Mouse (Mus musculus) left cerebral cortex, postnatal 10 days (tissue): Measurements from ENCODE around the gene Zfp819. TPM values are rescaled to one million over a fixed set of nuclear protein-coding genes. Genes with fewer than 3 reads are reported as not detected.

Source experiments
- DNase-seq, 2 experiments: peaks; one replicate each; pipeline ENCODE4 v3.0.0; 2021 to 2022; ENCODE audit warnings: low spot score in 2 of 2, mixed read lengths in 1 of 2; ENCODE audit errors: extremely low spot score in 1 of 2
- intact Hi-C: fragments of 180-260 bp; cut with DNase I; formaldehyde crosslinking; loops from one replicate; pipeline ENCODE4 v1.15.1; 2025
- total RNA-seq, 2 experiments: library from RNA; stranded (reverse); gene quantifications; 2 replicates each; pipeline ENCODE4 v1.2.3; 2021

Zfp819 gene
- total RNA-seq = not detected

- intact Hi-C loops = no loop called here
- DNase-seq = peak; percentile 76 to 83
Observed at GRCm38 (mm10) chr7:43606896-43607742, at the start of gene Zfp819. Gene Zfp819 (plus strand): TSS chr7:43607169.

- peak; percentile 89 to 92 for DNase-seq
- intact Hi-C loops = no loop called here
Observed at GRCm38 (mm10) chr7:43562006-43562633, 44.8 kb upstream of the Zfp819 start, which contains the start of gene Zfp658. Gene Zfp658 (plus strand): TSS chr7:43562256.

DNA sequence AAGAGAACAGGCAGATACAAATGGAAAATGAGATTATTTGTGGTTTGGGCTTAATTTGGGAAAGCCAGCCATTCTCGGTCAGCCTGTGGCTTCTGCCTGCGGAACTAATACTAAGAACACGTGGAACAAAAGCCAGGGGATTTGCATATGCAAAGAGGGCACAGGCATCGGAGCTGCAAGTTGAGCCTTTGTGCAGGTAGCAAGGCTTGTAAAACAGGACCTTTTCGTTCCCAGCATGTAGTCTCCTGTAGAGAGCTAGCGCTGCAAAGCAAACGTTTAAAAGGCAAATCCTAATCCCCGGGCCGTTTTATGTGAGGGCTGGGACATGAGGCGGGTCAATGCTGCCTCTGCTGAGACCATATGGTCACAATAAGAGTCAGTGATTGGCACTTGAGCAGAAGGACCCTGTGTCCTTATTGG is 44.3 kb upstream of the Zfp819 start:
- intact Hi-C loops = no loop called here
- no peak for DNase-seq

- intact Hi-C loops = no loop called here
- DNase-seq = no peak
Observed at GRCm38 (mm10) chr7:43563300-43563699, 43.7 kb upstream of the Zfp819 start.

GRCm38 (mm10) chr7:43571216-43571615 is 35.8 kb upstream of the Zfp819 start:
- no peak for DNase-seq
- intact Hi-C loops = no loop called here

DNA sequence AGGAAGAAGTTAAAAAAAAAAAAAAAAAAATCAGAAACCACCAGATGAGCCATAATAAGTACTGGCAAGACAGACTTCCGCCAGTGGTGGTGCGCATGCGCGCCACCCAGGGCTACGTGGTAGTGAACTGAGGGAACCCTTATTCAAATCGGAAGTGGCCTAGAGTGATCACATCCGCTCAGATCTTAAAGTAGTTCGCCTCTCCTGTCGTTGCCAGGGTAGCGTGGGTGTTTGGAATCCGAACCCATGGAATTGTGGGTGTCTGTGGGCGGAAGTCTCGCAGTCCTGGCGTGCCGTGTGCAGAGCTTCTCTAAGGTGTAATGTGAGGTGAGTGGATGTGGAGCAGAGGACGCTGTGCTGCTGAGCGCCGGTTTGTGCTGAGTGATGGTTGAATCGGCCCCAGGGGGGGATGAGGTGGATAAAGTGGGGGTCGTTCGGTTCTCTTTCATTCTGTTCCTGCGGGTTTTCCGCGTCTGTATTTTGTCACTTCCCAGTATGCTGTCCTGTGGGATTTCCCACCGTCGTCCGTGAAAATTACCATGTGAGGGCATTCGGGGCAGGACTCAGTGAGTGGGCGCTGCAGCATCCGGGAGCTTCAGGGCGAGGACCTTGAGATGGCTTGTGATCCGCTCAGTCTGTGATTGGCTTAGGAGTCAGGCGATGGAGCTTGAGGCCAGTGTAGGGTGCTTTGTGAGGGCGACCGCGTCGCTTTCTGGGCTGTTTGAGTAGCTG is 27.4 kb upstream of the Zfp819 start, which contains the start of gene Zfp719:
Gene Zfp719 (plus strand): TSS at position 171 of the 732 bp plus-strand sequence.
- intact Hi-C loops = no loop called here

GRCm38 (mm10) chr7:43580526-43580925 is 26.4 kb upstream of the Zfp819 start:
- DNase-seq = peak in 1 of 2 experiments; percentile 44
- intact Hi-C loops = no loop called here

More for the DNA sequence above, 27.4 kb upstream of the Zfp819 start, which contains the start of gene Zfp719:
- peak; percentile 94 to 95 for DNase-seq

GRCm38 (mm10) chr7:43584790-43585189 is 22.2 kb upstream of the Zfp819 start:
- DNase-seq = no peak
- intact Hi-C loops = no loop called here

DNA sequence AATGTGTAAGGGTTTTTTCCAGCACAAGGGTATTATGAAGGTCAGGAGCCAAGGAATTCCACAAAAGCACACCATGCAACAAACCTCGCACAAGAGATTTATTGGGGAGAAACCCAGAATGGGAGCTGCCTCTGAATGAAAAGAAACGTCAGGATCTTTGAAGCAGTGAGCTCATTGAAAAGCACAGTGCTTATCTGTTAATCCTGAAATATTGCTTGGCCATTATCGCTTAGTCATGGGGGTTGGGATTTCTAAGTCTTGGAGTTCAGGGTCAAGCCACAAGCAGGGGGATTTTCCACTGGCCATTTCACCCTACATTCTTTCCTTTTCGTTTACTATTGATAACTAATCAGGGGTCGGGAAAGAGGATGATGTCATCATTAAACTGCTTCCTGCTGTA is 5.1 kb upstream of the Zfp819 start:
- DNase-seq = no peak
- intact Hi-C loops = no loop called here

DNA sequence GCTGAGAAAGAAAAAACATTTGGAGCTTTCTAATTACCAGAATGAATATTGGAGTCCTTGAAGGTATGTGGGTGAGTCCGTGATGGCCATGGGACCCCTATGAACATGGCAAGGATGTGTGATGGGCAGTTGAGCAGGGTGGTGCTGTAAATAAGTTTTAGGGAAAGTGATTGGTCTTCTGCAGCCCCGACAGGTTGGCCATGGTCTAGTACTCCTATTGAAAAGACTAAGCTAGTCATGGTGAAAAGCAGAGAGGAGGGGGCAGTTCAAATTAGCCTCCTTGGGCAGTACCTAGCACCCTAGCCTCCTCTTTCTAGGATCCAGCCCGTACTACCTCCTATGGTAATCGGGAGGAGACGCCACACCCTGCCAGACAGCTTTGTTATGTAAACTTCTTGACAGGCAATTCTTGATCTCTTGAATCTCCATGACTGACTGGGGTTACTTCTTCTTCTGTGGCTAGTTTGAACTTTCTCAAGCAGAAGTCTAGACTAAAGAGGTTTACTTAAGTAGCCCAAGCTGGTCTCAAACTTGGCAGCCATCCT is 846 bp downstream of the Zfp819 start:
- DNase-seq = no peak
- intact Hi-C loops = no loop called here

DNA sequence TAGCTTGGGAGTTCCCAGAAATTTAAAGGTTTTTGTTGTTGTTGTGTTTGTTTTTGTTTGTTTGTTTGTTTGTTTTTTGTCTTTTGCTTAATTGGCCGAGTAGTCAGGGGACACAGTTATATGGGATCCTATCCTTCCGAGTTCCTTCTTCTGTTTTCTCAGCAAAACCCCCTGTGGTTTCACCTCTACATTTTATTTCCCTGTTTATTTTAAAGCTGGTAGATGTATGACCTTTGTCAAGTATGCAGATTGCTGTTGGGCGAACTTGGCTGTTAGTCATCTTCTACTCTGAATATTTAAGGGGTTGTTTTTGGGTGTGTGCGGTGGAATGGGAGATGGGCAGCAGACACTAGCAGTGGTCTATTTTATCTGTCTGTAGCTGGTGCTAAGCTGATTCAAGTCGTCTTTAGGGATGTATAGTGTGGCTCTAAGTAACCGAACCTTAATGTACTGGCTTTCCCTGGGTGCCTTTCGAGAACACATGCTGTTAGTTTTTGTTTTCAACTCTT is 1.4 kb downstream of the Zfp819 start:
- intact Hi-C loops = no loop called here
- no peak for DNase-seq

- intact Hi-C loops = no loop called here
- no peak for DNase-seq
Observed at GRCm38 (mm10) chr7:43613816-43614551, 7.0 kb downstream of the Zfp819 start.

DNA sequence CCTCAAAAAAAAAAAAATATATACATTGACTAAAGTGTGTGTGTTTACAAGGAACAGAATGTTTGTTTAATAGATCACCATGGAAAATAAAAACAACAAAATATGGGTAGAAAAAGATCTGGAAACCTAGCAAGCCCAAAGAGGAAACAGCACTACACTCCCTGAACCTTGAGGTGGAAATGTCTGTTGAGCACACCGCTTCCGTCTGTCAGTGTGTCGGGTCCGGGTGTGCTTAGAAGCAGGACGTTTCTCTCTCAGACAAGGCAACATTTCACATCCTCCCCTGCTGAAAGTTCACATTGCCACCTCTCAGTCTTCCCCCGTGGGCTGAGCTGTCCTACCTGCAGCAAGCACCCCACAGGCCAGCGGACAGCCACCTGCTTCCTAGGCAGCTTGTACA is 16.0 kb downstream of the Zfp819 start:
- no peak for DNase-seq
- intact Hi-C loops = no loop called here

- DNase-seq = no peak
- intact Hi-C loops = no loop called here
Observed at GRCm38 (mm10) chr7:43623819-43624218, 16.9 kb downstream of the Zfp819 start.

GRCm38 (mm10) chr7:43625065-43625464 is 18.1 kb downstream of the Zfp819 start:
- no peak for DNase-seq
- intact Hi-C loops = no loop called here

GRCm38 (mm10) chr7:43625794-43626422 is 18.9 kb downstream of the Zfp819 start:
- no peak for DNase-seq
- intact Hi-C loops = no loop called here

- intact Hi-C loops = no loop called here
- DNase-seq = no peak
Observed at GRCm38 (mm10) chr7:43633940-43634339, 27.0 kb downstream of the Zfp819 start.

GRCm38 (mm10) chr7:43634500-43634899 is 27.5 kb downstream of the Zfp819 start, which contains the start of gene Ceacam18:
Gene Ceacam18 (plus strand): TSS chr7:43634707.
- intact Hi-C loops = no loop called here
- DNase-seq = no peak
